9 mouse cellular contexts compared by ENCODE assay signal in the genomic region with DNA sequence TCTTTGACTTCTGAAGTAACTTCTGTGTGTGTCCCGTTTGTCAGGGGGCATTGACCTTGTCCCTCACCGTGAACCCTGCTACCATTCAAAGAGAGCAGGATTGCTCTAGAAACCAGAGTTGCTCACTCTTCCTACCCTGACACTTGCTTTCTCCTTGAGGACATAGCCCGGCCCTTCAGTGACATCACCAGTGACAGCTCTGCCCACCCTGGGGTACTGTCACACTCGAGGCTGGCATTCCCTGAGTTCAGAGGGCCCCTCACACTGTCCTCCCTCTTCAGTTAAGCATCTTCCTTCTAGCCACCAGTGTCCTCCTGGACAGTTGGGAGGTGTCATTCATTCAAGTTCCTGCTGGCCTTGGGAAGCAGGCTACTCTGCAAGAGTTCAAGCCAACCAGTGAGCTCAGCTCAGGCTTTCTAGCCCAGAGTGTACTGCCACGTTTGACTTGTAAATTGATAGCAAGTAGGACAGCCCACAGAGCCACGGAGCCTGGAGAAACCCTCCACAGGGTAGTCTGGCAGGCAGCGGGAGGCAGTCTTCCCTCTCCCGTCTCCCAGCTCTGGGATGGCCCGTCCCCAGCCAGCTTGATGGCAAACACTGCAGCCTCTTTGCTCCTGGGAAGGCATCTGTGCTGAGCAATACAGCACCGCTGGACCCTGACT. TPM values are rescaled to one million over a fixed set of nuclear protein-coding genes. Genes with fewer than 3 reads are reported as not detected.
A peak's percentile ranks its signal among the peaks of the same experiment; 100 is the strongest.
DNase-seq lines count a peak whose midpoint lies in the region; ATAC-seq lines count a peak whose summit lies in the region.
"Had no signal": no experiment of that assay in that cellular context is flagged by ENCODE, and none has a peak within 500 bp of the region (broad histone marks: within the 10 kb centered on the region; RNA-seq: fewer than 3 reads in every experiment).

No protein-coding gene starts in this region.

- no peaks in the 10 kb centered on the region for H3K9me3 ChIP-seq in kidney, embryonic 16.5 days (ENCODE audit: low read length)
- H3K9me3 ChIP-seq in limb, embryonic 15.5 days = no peaks in the 10 kb centered on the region

- no peak overlapping the region for H3K4me3 ChIP-seq in kidney, embryonic 16.5 days (ENCODE audit: low read length)
- H3K4me3 ChIP-seq in limb, embryonic 15.5 days = no peak overlapping the region

- no peak overlapping the region for H3K4me2 ChIP-seq in kidney, embryonic 16.5 days (replicated peaks; ENCODE audit: low read depth, low read length)
- H3K4me2 ChIP-seq in limb, embryonic 15.5 days = no peak overlapping the region

- peaks cover 9% of the 10 kb centered on the region for H3K4me1 ChIP-seq in kidney, embryonic 16.5 days (ENCODE audit: insufficient read depth, low read length)
- H3K4me1 ChIP-seq in limb, embryonic 15.5 days = peaks cover 17% of the 10 kb centered on the region

- peak; percentile 32 for DNase-seq in cerebellum, adult 11-12 months
- DNase-seq in kidney, postnatal 10 days = no peak
- DNase-seq in adrenal gland, postnatal 36 days = peak; percentile 42 to 44
- DNase-seq in T-cell, adult 2 months (ENCODE audit: low spot score) = no peak
- no peak for DNase-seq in right cerebral cortex, adult 2 months (ENCODE audit: low spot score in 2 of 2)

- H3K36me3 ChIP-seq in kidney, embryonic 16.5 days (ENCODE audit: insufficient read depth, low read length) = peaks cover 35% of the 10 kb centered on the region
- H3K36me3 ChIP-seq in limb, embryonic 15.5 days = peaks cover 44% of the 10 kb centered on the region

- WGBS in kidney, embryonic 16.5 days = 39% methylated on average over 10 of the region's 10 CpGs
- WGBS in limb, embryonic 15.5 days = 39% methylated on average over 10 of the region's 10 CpGs

- no peak overlapping the region for H3K9ac ChIP-seq in kidney, embryonic 16.5 days (replicated peaks; ENCODE audit: low read length)
- no peak overlapping the region for H3K9ac ChIP-seq in limb, embryonic 15.5 days

- H3K27me3 ChIP-seq in kidney, embryonic 16.5 days (ENCODE audit: insufficient read depth, low read length) = no peaks in the 10 kb centered on the region
- no peaks in the 10 kb centered on the region for H3K27me3 ChIP-seq in limb, embryonic 15.5 days

- no peak for ATAC-seq in cerebellum, adult (ENCODE audit: insufficient number of reproducible peaks, low FRiP score, low TSS enrichment)
- no peak for ATAC-seq in kidney, embryonic 16.5 days (ENCODE audit: low FRiP score, low TSS enrichment)
- ATAC-seq in limb, embryonic 15.5 days (ENCODE audit: insufficient number of reproducible peaks, low FRiP score, low TSS enrichment, low read depth) = no peak
- ATAC-seq: forebrain, embryonic 16.5 days had no signal

- peak overlapping the region; percentile 43; the same call in 1 of the 2 replicates for H3K27ac ChIP-seq in kidney, embryonic 16.5 days (ENCODE audit: low read length)
- H3K27ac ChIP-seq in limb, embryonic 15.5 days = peak overlapping the region; percentile 22

RNA-seq across cellular contexts. Expression of a gene that starts 1.7 kb away (rescaled TPM):
- 4.3 and 6.7 TPM in 2 replicates for polyA plus RNA-seq in kidney, embryonic 16.5 days (2015; fragmentation: Nextera tagmentation; extraction: Ambion mirVana)
- total RNA-seq in adrenal gland, postnatal 36 days (2021) = 1 to 10 TPM; 2.8 to 3.6 TPM
- polyA plus RNA-seq in limb, embryonic 15.5 days (2015; fragmentation: Nextera tagmentation; extraction: Ambion mirVana) = 4.5 and 5.3 TPM in 2 replicates

RNA-seq across cellular contexts. Expression of a gene that starts 40.1 kb away (rescaled TPM):
- 133 TPM in 2 replicates for polyA plus RNA-seq in kidney, embryonic 16.5 days (2015; fragmentation: Nextera tagmentation; extraction: Ambion mirVana)
- total RNA-seq in adrenal gland, postnatal 36 days (2021) = 100 to 1,000 TPM; 103 to 128 TPM
- polyA plus RNA-seq in limb, embryonic 15.5 days (2015; fragmentation: Nextera tagmentation; extraction: Ambion mirVana) = 128 and 131 TPM in 2 replicates

RNA-seq across cellular contexts. Expression of a gene that starts 45.0 kb away (rescaled TPM):
- 0.45 and 0.46 TPM in 2 replicates for polyA plus RNA-seq in kidney, embryonic 16.5 days (2015; fragmentation: Nextera tagmentation; extraction: Ambion mirVana)
- total RNA-seq in adrenal gland, postnatal 36 days (2021) = 1 to 10 TPM in 1 of 2 experiments, under 1 TPM in 1; 0.63 to 1.6 TPM
- polyA plus RNA-seq in limb, embryonic 15.5 days (2015; fragmentation: Nextera tagmentation; extraction: Ambion mirVana) = 0.26 and 0.74 TPM in 2 replicates

RNA-seq across cellular contexts. Expression of a gene that starts 56.7 kb away (rescaled TPM):
- 428 and 460 TPM in 2 replicates for polyA plus RNA-seq in kidney, embryonic 16.5 days (2015; fragmentation: Nextera tagmentation; extraction: Ambion mirVana)
- total RNA-seq in adrenal gland, postnatal 36 days (2021) = 100 to 1,000 TPM; 851 to 921 TPM
- polyA plus RNA-seq in limb, embryonic 15.5 days (2015; fragmentation: Nextera tagmentation; extraction: Ambion mirVana) = 447 and 586 TPM in 2 replicates

Comparison
In these comparisons a context has a peak if more than half of its experiments do, and no peak if none do; other contexts are left out.
1. DNase-seq: peak in cerebellum, adult 11-12 months (single experiment) and adrenal gland, postnatal 36 days (2 of 2); none in kidney, postnatal 10 days (single experiment), T-cell, adult 2 months (single experiment) and right cerebral cortex, adult 2 months (0 of 2).